Mouse (Mus musculus): ENCODE results near the gene Lifr. TPM values are rescaled to one million over a fixed set of nuclear protein-coding genes. Genes with fewer than 3 reads are reported as not detected.

Gene Lifr
- polyA plus RNA-seq, 1 experiment from 2014 or later, result 28.1 TPM

DNA sequence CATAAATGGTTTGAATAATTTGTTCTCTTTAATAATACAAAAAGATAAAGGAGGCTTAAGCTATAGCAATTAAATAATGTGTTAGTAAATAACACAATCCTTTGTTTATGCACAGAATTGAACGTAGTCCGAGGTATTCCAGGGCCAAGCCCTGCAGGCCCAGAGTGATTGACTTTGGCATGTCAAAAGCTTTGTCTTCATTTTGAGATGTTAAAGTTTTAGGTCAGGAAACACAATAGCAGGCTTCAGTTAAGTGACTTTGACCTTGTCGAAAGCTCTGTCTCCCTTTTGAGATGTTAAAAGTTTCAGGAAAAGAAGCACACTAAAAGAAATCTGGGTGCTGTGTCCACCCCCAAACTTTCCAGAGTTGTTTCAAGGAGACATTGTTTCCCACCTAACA is 26.3 kb downstream of the Lifr start:
- Histone ChIP-seq H3K4me3 (no peak overlapping the region), H3K9ac (no peak overlapping the region), H3K9me3 (no peaks in the 10 kb centered on the region), H3K4me1 (replicated peaks) (0 out of 2 replicates have a peak, but pooled peaks cover 20% of the 10 kb centered on the region), H3K27ac (replicated peaks) (no peak overlapping the region), H3K4me2 (no peak overlapping the region), H3K36me3 (no peaks in the 10 kb centered on the region), H3K27me3 (no peaks in the 10 kb centered on the region)
- WGBS, result 66% methylated on average over 3 of the region's 3 CpGs
- no peak for ATAC-seq (ENCODE audit: low read depth)

- Histone ChIP-seq H3K4me1 (replicated peaks) (0 out of 2 replicates have a peak, but pooled peaks cover 20% of the 10 kb centered on the region), H3K9me3 (no peaks in the 10 kb centered on the region), H3K27me3 (no peaks in the 10 kb centered on the region), H3K36me3 (no peaks in the 10 kb centered on the region), H3K27ac (replicated peaks) (no peak overlapping the region), H3K9ac (no peak overlapping the region), H3K4me3 (no peak overlapping the region), H3K4me2 (no peak overlapping the region)
- no peak for ATAC-seq (ENCODE audit: low read depth)
- 66% methylated on average over 6 of the region's 6 CpGs for WGBS
These were observed 27.5 kb downstream of the Lifr start for GRCm38 (mm10) chr15:7117944-7118343.

- Histone ChIP-seq H3K27ac (replicated peaks) (peak overlapping the region; percentile 10; the same call in 1 of the 2 replicates), H3K4me2 (no peak overlapping the region), H3K9ac (no peak overlapping the region), H3K9me3 (no peaks in the 10 kb centered on the region), H3K36me3 (no peaks in the 10 kb centered on the region), H3K4me1 (replicated peaks) (0 out of 2 replicates have a peak, but pooled peaks cover 28% of the 10 kb centered on the region), H3K27me3 (no peaks in the 10 kb centered on the region), H3K4me3 (no peak overlapping the region)
- peak; percentile 85 for ATAC-seq (ENCODE audit: low read depth)
- 23% methylated on average over 5 of the region's 5 CpGs for WGBS
These were observed 28.4 kb downstream of the Lifr start for GRCm38 (mm10) chr15:7118849-7119248.

GRCm38 (mm10) chr15:7119930-7120512 is 29.6 kb downstream of the Lifr start:
- no peak overlapping the region for H3K4me2 ChIP-seq
- 73% methylated on average over 8 of the region's 8 CpGs for WGBS
- H3K27ac ChIP-seq (replicated peaks), result no peak overlapping the region
- no peak for ATAC-seq (ENCODE audit: low read depth)
- H3K36me3 ChIP-seq, result no peaks in the 10 kb centered on the region
- H3K9me3 ChIP-seq, result no peaks in the 10 kb centered on the region
- 0 out of 2 replicates have a peak, but pooled peaks cover 32% of the 10 kb centered on the region for H3K4me1 ChIP-seq (replicated peaks)
- no peak overlapping the region for H3K4me3 ChIP-seq
- no peak overlapping the region for H3K9ac ChIP-seq
- no peaks in the 10 kb centered on the region for H3K27me3 ChIP-seq

GRCm38 (mm10) chr15:7123781-7124450 is 33.5 kb downstream of the Lifr start:
- Histone ChIP-seq H3K9me3 (no peaks in the 10 kb centered on the region), H3K9ac (no peak overlapping the region), H3K27ac (replicated peaks) (peak overlapping the region; percentile 15; the same call in 1 of the 2 replicates), H3K27me3 (no peaks in the 10 kb centered on the region), H3K4me3 (no peak overlapping the region), H3K4me2 (no peak overlapping the region), H3K36me3 (no peaks in the 10 kb centered on the region), H3K4me1 (replicated peaks) (peaks cover 19% of the 10 kb centered on the region)
- no peak for ATAC-seq (ENCODE audit: low read depth)
- 60% methylated on average over 5 of the region's 5 CpGs for WGBS

- no peak for ATAC-seq (ENCODE audit: low read depth)
- WGBS, result 56% methylated on average over 1 of the region's 1 CpGs
- H3K4me1 ChIP-seq (replicated peaks), result peaks cover 32% of the 10 kb centered on the region
These were observed 35.8 kb downstream of the Lifr start for GRCm38 (mm10) chr15:7126171-7126570.

GRCm38 (mm10) chr15:7128627-7129126 is 38.3 kb downstream of the Lifr start:
- no peaks in the 10 kb centered on the region for H3K9me3 ChIP-seq
- peak overlapping the region; percentile 89 for H3K4me2 ChIP-seq
- H3K4me1 ChIP-seq (replicated peaks), result peaks cover 34% of the 10 kb centered on the region
- H3K9ac ChIP-seq, result peak overlapping the region; percentile 90
- 0 out of 2 replicates have a peak, but pooled peaks cover 5% of the 10 kb centered on the region for H3K27me3 ChIP-seq
- peak overlapping the region; percentile 83 for H3K4me3 ChIP-seq
- WGBS, result under 1% methylated on average over 18 of the region's 18 CpGs
- peak overlapping the region; percentile 92 for H3K27ac ChIP-seq (replicated peaks)
- H3K36me3 ChIP-seq, result no peaks in the 10 kb centered on the region
- peak; percentile 25 for ATAC-seq (ENCODE audit: low read depth)

More at GRCm38 (mm10) chr15:7126171-7126570, 35.8 kb downstream of the Lifr start:
- H3K27ac ChIP-seq (replicated peaks), result no peak overlapping the region
- H3K27me3 ChIP-seq, result 0 out of 2 replicates have a peak, but pooled peaks cover 5% of the 10 kb centered on the region
- no peak overlapping the region for H3K9ac ChIP-seq
- H3K4me3 ChIP-seq, result no peak overlapping the region
- no peak overlapping the region for H3K4me2 ChIP-seq
- no peaks in the 10 kb centered on the region for H3K36me3 ChIP-seq
- no peaks in the 10 kb centered on the region for H3K9me3 ChIP-seq

- peak overlapping the region; percentile 92 for H3K27ac ChIP-seq (replicated peaks)
- no peaks in the 10 kb centered on the region for H3K9me3 ChIP-seq
- under 1% methylated on average over 90 of the region's 116 CpGs for WGBS
- peak overlapping the region; percentile 90 for H3K9ac ChIP-seq
- H3K36me3 ChIP-seq, result no peaks in the 10 kb centered on the region
- peak overlapping the region; percentile 89 for H3K4me2 ChIP-seq
- H3K4me3 ChIP-seq, result peak overlapping the region; percentile 83
- peaks cover 32% of the 10 kb centered on the region for H3K4me1 ChIP-seq (replicated peaks)
- H3K27me3 ChIP-seq, result 0 out of 2 replicates have a peak, but pooled peaks cover 5% of the 10 kb centered on the region
- peak; percentile 95 for ATAC-seq (ENCODE audit: low read depth)
These were observed 38.9 kb downstream of the Lifr start for GRCm38 (mm10) chr15:7129127-7129943.

DNA sequence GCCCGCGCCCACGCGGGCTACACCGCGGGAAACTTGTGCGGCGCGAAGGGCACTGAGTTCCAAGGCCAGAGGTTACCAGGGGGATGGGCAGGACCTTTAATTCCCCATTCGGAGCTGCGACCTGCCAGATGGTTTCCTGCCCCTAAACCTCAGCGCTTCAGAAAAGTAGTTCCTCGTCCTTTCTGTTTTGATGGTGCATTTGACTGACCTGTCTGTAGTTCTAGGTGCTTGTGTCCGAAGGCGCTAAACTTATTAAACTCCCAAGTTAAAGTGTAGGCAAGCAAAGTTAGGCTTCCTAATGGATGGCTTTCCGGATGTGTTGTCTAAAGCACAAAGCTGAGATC is 39.5 kb downstream of the Lifr start:
- under 1% methylated on average over 16 of the region's 16 CpGs for WGBS
- H3K4me3 ChIP-seq, result peak overlapping the region; percentile 83
- no peaks in the 10 kb centered on the region for H3K9me3 ChIP-seq
- H3K36me3 ChIP-seq, result no peaks in the 10 kb centered on the region
- peak overlapping the region; percentile 89 for H3K4me2 ChIP-seq
- H3K9ac ChIP-seq, result peak overlapping the region; percentile 90
- H3K4me1 ChIP-seq (replicated peaks), result peaks cover 32% of the 10 kb centered on the region
- H3K27me3 ChIP-seq, result 0 out of 2 replicates have a peak, but pooled peaks cover 5% of the 10 kb centered on the region
- peak overlapping the region; percentile 92 for H3K27ac ChIP-seq (replicated peaks)
- ATAC-seq (ENCODE audit: low read depth), result no peak

DNA sequence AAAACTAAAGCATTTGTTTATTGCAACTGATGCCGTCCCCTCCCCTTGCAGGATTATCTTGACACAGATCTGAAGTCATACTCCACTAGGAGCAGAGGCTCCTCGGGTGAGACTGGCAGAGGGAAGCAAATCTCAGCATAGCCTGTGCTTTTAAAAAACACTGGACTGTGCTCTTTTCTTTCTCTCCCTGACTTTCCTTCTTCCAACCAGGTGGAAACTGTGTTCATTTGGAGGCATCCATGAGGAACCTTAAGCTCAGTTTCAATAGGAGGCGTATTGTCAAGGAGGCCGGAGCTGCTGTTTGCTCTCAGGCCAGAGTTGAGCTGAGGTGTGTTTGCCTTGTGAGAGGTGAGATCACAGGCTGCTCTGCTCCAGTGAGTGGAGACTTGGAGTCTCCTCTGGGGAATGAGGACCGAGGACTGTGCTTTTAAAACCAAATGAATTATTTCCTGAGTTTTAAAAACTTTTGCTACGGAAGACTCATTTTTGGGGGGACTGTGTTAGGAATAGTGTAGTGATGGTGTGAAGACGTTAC is 40.3 kb downstream of the Lifr start:
- no peak for ATAC-seq (ENCODE audit: low read depth)
- Histone ChIP-seq H3K27me3 (0 out of 2 replicates have a peak, but pooled peaks cover 5% of the 10 kb centered on the region), H3K36me3 (no peaks in the 10 kb centered on the region), H3K9me3 (no peaks in the 10 kb centered on the region), H3K4me1 (replicated peaks) (peaks cover 32% of the 10 kb centered on the region), H3K4me3 (peak overlapping the region; percentile 83), H3K4me2 (peak overlapping the region; percentile 89), H3K9ac (peak overlapping the region; percentile 90), H3K27ac (replicated peaks) (no peak overlapping the region)
- WGBS, result 38% methylated on average over 7 of the region's 7 CpGs

DNA sequence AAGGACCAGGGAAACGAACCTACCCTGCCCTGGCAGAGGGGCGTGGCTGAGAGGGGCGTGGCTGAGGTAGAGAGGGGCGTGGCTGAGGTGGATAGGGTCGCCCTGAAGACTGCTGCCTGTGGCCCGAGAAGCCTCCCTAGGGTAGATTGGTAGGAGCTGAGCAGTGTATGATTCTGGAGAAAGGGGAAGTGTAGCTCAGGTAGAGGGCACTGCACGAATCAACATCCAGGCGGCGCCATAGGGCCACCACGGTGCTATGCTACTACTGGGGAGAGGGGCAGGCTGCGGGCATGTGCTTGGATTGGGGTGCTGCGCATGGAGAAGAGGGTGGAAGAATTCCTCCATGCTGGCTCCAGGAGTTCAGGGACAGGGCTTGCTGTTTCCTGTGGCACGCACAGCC is 42.3 kb downstream of the Lifr start:
- ATAC-seq (ENCODE audit: low read depth), result no peak
- H3K9me3 ChIP-seq, result no peaks in the 10 kb centered on the region
- no peak overlapping the region for H3K27ac ChIP-seq (replicated peaks)
- no peak overlapping the region for H3K9ac ChIP-seq
- 0 out of 2 replicates have a peak, but pooled peaks cover 5% of the 10 kb centered on the region for H3K27me3 ChIP-seq
- WGBS, result 45% methylated on average over 13 of the region's 13 CpGs
- H3K36me3 ChIP-seq, result no peaks in the 10 kb centered on the region
- H3K4me3 ChIP-seq, result no peak overlapping the region
- H3K4me2 ChIP-seq, result no peak overlapping the region
- H3K4me1 ChIP-seq (replicated peaks), result peaks cover 35% of the 10 kb centered on the region

Measured in neural tube, embryonic 13.5 days (tissue).